Mouse (Mus musculus) gastrocnemius, postnatal 25 days (tissue): Measurements from ENCODE around the gene Arl8a. TPM values are rescaled to one million over a fixed set of nuclear protein-coding genes. Genes with fewer than 3 reads are reported as not detected.
"Not testable (repeated sequence)": the region's sequence is repeated elsewhere in the genome, so short reads cannot be mapped to it uniquely, and the experiment has no call there.

Experiments
- DNase-seq: peaks from one replicate; pipeline ENCODE4 v3.0.0; 2022
- long read RNA-seq, 2 experiments: library from polyadenylated mRNA; stranded (forward); transcript quantifications; one replicate each; pipeline ENCODE4 v2.0.0; 2021
- total RNA-seq, 2 experiments: library from RNA; stranded (reverse); gene quantifications; 1 replicate in 1 of 2; 2 replicates in 1 of 2; pipeline ENCODE4 v1.2.3; 2021

Arl8a gene
- total RNA-seq = 10 to 100 TPM; 14.9 to 15.7 TPM
- long read RNA-seq, experiment 1, transcript Arl8a-201 (7 exons, 1,713 nt) = major isoform, 12 of 23 reads
- long read RNA-seq, experiment 1, partial matches to known transcripts = 0 of 23 reads
- long read RNA-seq, experiment 1, other reads (novel, unspliced or antisense) = 11 of 23 reads
- long read RNA-seq, experiment 2, transcript Arl8a-201 (7 exons, 1,713 nt) = major isoform, 26 of 28 reads
- long read RNA-seq, experiment 2, partial matches to known transcripts = 0 of 28 reads
- long read RNA-seq, experiment 2, other reads (novel, unspliced or antisense) = 2 of 28 reads

- DNase-seq = peak; percentile 89
Observed at GRCm38 (mm10) chr1:135146077-135146945, at the start of gene Arl8a. Gene Arl8a (plus strand): TSS chr1:135146824.

- no peak for DNase-seq
Observed at GRCm38 (mm10) chr1:135097441-135097840, 49.2 kb upstream of the Arl8a start.

- peak; percentile 76 for DNase-seq
Observed at GRCm38 (mm10) chr1:135098441-135098840, 48.2 kb upstream of the Arl8a start.

- DNase-seq = no peak
Observed at GRCm38 (mm10) chr1:135100400-135100799, 46.2 kb upstream of the Arl8a start.

GRCm38 (mm10) chr1:135105124-135105523 is 41.5 kb upstream of the Arl8a start, which contains the start of gene Lgr6:
Gene Lgr6 (minus strand): TSS chr1:135105276.
- no peak for DNase-seq

GRCm38 (mm10) chr1:135105951-135106350 is 40.7 kb upstream of the Arl8a start:
- no peak for DNase-seq

GRCm38 (mm10) chr1:135108611-135109010 is 38.0 kb upstream of the Arl8a start:
- DNase-seq = no peak

GRCm38 (mm10) chr1:135110075-135110474 is 36.5 kb upstream of the Arl8a start:
- no peak for DNase-seq

GRCm38 (mm10) chr1:135111271-135111670 is 35.4 kb upstream of the Arl8a start:
- DNase-seq = not testable (repeated sequence)

- DNase-seq = no peak
Observed at GRCm38 (mm10) chr1:135112661-135113060, 34.0 kb upstream of the Arl8a start.

- DNase-seq = no peak
Observed at GRCm38 (mm10) chr1:135124573-135125363, 21.9 kb upstream of the Arl8a start.

GRCm38 (mm10) chr1:135125990-135126389 is 20.6 kb upstream of the Arl8a start:
- DNase-seq = no peak

- DNase-seq = no peak
Observed at GRCm38 (mm10) chr1:135126443-135127027, 20.1 kb upstream of the Arl8a start.

- no peak for DNase-seq
Observed at GRCm38 (mm10) chr1:135128011-135128441, 18.6 kb upstream of the Arl8a start.

GRCm38 (mm10) chr1:135128986-135129385 is 17.6 kb upstream of the Arl8a start:
- DNase-seq = no peak

- DNase-seq = no peak
Observed at GRCm38 (mm10) chr1:135129543-135130183, 17.0 kb upstream of the Arl8a start.

- no peak for DNase-seq
Observed at GRCm38 (mm10) chr1:135130376-135131018, 16.1 kb upstream of the Arl8a start.

- no peak for DNase-seq
Observed at GRCm38 (mm10) chr1:135131034-135131433, 15.6 kb upstream of the Arl8a start.

- no peak for DNase-seq
Observed at GRCm38 (mm10) chr1:135131560-135131959, 15.1 kb upstream of the Arl8a start.

- peak; percentile 72 for DNase-seq
Observed at GRCm38 (mm10) chr1:135132473-135132872, 14.2 kb upstream of the Arl8a start, which contains the start of gene Ptpn7. Gene Ptpn7 (plus strand): TSS chr1:135132700.

- no peak for DNase-seq
Observed at GRCm38 (mm10) chr1:135132893-135133369, 13.7 kb upstream of the Arl8a start.
